Mouse (Mus musculus) urinary bladder, postnatal 36 days (tissue): ENCODE results near the gene Gnb3.
"Not testable (repeated sequence)": the region's sequence is repeated elsewhere in the genome, so short reads cannot be mapped to it uniquely, and the experiment has no call there.

Experiments
- DNase-seq, 2 experiments: peaks; one replicate each; pipeline ENCODE4 v3.0.0; 2022; ENCODE audit warnings: low spot score in 2 of 2, mixed read lengths in 1 of 2

The Gnb3 gene

DNA sequence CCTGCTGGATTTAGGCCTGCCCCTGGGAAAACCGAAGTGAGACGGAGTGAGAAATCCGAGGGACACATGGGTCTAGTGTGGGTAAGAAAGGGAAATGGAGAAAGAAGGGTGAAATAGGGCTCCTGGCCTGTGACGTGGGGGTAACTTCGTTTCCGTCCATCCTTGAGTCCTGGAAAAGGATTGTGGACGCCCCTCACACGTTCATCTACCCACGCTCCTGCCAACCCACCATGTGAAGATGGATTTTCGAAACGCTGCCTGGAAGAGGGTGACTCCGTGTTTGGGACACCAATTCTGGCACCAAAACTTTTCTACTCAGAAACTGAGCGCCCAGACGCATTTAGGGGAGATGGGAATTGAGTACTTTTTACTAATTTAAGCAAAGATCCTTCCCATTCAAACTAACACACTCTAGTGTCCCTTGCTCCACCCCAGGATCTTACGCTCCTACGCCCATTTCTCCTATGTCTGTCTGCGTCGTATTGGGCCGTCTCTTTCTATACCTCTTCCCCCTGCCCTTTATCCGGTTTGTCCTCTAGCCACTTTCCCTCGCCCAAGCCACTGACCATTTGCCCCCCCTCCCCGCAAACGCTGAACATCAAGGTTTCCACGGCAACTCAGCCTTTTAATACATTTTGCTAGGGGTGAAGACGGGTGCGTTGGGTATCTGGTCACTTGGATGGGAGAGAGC, 17.9 kb upstream of the Gnb3 start:
- DNase-seq: no peak

DNA sequence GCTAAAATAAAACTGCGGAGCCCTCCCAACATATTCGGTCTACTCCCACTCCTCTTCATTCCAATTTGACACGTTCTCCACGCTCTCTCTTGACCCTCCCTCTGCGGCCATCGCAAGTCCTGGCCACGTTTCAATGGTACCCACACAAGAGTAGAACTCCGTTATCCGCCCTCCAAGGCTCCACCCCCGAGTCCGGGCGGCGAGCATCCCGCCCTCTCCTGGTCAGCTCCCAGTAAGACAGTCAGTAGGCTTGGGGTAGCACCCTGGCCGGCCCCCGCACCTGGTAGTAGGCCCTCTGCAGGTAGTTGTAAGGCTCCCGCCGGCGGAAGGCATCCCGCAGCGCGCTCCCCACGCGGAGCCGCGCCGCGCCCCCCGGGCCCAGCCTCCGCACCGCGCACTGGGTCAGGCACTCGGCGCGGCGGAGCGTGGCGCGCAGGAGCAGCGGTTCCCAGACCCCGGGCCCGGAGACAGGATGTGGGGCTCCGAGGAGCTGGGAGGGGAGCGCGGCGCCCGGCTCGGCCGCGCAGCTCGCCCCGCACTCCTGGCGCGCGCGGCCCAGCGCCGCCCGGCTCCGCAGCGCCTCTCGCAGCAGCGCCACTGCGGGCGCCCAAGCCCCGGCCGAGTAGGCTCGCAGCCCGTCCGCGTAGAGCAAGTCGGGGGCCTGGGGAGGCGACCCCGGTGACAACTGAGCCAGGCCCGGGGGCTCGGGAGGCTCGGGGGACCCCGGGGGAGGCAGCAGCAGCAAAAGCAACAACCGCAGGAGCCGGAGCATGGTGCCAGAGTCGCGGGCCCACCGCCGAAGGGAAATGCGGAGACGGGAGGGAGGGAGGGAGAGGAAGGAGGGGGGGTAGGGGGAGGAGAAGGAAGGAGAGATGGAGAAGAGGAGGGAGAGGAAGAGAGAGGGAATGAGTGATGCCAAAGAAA, 17.1 kb upstream of the Gnb3 start, which contains the start of gene P3h3:
P3h3 (minus strand) TSS at position 837 of the 924 bp plus-strand sequence.
- peak; percentile 74 to 83 for DNase-seq

DNA sequence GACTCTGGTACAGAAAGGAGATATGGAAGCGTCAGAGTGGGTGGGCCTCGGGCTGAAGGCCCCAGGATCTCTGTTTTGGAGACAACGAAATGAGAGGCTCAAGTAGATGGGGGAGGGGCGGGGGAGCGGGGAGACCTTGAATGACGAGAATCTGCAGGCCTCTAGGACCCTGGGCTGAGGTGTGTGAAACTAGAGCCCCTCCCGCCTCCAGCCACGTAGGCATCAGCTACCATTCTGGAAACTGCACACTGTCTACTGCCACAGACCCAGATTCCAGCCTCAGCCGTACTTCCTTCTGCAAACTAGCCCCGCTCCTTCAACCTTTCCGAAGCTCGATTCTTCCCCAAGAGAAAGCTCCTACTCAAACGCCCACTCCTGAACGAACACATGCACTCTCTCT, 16.2 kb upstream of the Gnb3 start:
- no peak for DNase-seq

DNA sequence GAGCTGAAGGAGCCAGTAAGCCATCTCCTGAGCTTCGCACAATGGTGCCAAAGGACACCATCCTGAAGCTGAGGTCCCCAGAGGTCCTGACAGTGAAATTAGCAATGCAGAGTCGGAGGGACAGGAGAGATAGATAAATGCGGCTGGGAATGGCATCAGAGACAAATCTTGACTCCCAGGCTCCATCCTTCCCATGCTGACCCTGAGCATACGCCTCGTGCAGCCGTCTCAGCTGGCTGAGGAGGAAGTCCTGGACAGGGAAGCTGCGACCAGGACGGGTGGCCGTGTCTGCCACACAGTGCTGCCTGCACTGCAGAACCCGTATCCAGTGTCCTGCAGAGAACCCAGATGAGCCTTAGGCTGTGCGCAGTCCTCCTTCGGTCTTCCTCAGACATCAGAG, 14.6 kb upstream of the Gnb3 start:
- DNase-seq: no peak

DNA sequence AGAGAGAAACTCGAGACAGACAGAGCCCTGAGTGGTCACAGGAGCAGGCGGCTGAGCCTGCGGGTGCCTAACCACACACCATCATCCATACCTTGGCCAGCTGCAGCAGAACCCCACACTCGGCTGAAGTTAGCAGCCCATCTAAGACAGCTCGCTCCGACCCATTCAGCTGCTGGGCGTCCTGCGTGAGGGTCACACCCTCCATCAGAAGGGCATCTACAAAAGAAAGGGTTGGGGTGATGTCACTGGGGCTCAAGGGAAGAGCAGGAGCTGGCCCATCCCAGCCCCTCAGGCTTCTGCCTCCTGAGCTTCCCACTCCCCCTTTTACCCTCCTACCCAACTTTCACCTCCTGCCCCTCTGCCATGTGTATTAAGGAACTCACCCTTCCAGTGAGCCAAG, 10.5 kb upstream of the Gnb3 start:
- DNase-seq: no peak

DNA sequence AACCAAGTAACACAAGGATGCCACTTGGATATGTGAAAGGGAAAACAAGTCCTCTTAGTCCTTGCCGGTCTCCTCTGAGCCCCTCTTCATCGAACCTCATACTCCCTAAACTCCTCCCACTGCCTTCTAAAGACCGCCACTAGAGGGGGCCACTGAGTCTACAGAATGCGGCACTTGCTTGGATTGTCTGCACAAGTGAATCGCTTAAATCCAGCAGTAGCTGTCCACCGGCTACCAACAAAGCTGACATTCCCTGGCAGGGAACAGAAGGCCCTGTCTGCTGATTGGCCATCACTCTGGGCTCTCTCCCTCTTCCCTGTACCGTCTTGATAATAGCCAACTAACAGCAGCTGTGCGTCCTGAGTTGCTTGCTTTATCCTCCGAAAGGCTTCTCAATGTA, 7.2 kb upstream of the Gnb3 start:
- peak; percentile 85 to 86 for DNase-seq

DNA sequence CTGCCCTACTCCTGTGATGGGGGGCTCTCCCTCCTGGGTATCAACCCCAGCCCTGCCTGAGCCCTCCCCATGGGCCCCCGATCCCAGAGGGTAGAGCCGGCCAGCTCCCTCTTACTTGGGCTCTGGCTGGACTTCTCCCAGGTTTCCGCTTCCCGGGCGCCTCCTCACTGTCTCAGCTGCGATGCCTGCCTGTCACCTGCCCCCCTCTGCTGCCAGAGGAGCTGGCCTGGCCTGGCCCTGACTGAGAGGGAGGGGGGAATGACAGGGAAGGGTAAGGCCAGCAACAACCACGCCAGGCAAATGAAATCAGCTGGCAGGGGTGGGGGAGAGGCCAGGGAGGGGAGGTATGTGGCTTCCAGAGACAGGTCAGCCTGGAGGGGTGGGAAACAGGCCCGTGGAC, 270 bp downstream of the Gnb3 start:
- no peak for DNase-seq

DNA sequence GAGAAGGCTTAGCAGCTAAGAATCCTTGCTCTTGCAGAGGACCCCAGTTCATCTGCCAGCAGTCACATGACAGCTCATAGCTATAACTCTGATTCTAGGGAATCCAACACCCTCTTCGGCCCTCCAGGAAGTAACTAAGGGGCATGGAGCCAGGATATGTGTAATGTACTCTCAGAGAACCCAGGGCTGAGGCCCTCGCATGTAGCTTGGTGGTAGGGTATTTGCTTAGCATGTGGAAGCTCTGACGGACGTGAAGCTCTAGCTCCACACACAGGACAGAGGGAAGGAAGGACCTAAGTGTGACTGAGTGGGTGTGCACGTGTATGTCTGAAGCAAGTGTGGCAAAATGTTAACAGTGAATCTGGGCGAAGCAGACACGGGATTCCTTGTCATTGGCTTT, 3.7 kb downstream of the Gnb3 start:
- no peak for DNase-seq

DNA sequence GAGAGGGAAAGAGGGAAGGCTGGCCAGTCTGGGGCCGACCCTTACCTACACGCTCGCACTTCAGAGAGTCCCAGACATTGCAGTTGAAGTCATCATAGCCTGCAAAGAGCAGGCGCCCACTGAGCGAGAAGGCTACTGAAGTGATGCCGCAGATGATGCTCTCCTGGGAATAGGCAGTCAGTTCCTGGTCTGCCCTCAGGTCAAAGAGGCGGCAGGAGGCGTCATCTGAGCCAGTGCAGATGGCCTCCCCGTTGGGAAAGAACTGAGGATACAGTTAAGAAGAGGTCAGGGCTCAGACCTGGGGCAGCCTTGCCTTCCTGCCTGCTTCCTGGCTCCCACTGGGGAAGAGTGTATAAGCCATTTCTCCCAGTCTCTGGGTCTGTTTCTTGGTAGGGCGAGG, 4.5 kb downstream of the Gnb3 start:
- DNase-seq: no peak

DNA sequence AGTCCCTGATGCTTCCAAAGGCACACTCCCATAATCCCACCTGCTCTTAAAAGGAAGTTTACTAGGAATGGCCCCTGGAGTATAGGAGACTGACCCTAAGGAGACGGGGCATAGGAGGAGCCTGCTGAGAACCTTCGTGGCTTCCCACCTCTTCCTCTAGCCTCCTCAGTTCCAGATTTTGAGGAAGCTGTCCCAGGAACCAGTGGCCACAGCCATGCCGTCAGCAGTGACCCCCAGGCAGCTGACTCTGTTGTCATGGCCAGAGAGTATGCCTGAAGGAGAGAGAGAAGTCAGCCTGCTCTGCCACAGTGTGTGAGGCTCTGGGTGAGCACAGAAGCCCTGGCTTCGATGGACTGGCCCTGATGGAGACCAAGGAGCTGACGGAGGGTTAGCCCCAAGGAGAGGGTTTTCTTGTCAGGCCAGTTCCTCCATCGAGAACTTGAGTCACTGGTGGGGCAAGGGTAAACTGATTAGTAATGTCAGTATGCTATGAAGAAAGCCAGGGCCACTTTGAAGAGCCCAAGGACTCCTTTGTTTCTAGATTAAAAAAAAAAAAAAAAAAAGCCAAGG, 5.5 kb downstream of the Gnb3 start:
- peak; percentile 39 to 49 for DNase-seq

DNA sequence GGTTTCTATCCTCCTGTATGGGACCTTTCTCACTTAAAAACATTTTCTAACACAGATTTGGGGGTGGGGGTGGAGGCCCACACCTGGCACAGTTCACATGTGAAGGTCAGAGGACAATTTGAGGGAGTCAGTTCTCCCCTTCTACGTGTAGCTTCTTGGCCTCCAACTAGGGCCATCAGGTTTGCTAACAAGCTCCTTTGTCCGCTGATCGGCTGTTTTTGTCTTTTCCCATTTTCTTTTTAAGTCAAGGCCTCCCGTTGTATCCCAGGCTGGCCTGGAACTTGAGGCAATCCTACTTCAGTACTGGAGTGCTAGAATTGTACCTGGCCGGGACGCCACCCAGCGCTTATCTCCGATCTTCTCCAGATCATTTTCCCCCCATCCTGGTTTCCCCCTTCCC, 8.4 kb downstream of the Gnb3 start:
- no peak for DNase-seq

DNA sequence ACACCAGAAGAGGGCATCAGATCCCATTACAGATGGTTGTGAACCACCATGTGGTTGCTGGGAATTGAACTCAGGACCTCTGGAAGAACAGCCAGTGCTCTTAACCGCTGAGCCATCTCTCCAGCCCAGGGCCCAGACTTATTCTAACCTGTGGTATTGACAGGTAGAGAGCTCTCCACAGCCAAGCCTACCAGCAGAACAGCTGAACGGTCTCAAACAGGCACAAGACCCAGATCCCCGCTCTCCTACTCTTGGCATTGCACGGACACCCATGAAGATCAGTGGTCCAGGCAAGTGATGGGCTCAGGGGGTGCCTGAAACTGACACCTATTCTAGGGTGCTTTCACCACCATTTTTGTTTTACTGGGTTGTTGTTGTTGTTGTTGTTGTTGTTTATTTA, 8.9 kb downstream of the Gnb3 start:
- not testable (repeated sequence) for DNase-seq

DNA sequence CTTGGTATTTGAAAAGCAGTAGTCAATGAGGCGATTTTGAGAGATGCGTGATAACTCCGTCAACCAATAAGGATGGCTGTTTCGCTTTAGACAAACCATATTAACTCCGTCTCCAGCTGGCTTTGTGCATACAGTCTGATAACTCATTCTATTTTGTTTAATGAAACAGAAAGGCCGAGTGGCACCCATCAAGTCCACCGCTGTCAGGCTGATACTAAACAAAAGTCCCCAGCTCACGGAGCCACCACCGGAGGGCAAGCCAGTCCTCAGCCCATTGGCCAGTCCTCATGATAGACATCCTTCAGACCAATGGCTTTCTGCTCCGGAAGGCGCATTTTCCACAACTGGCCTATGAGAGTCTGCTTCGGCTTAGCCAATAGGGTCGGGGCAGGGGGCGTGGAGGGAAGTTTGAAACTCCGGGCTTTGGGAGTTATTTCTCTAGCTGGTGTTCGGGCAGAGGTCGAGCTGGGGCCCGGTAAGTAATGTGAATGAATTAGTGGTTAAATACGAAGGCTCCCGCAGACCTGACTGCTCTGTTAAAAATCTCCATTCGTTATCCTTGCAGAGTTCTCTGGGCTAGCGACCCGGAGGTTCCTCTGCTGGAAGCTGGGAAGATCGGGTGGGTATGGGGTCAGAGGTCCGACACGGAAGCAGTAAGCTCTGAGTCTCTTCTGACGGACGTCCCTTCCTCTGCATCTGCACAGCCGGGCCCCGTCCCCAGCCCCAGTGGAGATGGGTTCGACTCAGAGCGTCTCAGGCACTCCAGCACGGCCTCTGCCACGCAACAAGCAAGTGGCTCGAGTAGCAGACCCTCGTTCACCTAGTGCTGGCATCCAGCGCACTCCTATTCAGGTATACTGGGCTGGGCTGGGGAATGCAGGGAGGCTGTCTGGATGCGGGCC, 10.0 kb downstream of the Gnb3 start:
- peak; percentile 86 to 91 for DNase-seq

DNA sequence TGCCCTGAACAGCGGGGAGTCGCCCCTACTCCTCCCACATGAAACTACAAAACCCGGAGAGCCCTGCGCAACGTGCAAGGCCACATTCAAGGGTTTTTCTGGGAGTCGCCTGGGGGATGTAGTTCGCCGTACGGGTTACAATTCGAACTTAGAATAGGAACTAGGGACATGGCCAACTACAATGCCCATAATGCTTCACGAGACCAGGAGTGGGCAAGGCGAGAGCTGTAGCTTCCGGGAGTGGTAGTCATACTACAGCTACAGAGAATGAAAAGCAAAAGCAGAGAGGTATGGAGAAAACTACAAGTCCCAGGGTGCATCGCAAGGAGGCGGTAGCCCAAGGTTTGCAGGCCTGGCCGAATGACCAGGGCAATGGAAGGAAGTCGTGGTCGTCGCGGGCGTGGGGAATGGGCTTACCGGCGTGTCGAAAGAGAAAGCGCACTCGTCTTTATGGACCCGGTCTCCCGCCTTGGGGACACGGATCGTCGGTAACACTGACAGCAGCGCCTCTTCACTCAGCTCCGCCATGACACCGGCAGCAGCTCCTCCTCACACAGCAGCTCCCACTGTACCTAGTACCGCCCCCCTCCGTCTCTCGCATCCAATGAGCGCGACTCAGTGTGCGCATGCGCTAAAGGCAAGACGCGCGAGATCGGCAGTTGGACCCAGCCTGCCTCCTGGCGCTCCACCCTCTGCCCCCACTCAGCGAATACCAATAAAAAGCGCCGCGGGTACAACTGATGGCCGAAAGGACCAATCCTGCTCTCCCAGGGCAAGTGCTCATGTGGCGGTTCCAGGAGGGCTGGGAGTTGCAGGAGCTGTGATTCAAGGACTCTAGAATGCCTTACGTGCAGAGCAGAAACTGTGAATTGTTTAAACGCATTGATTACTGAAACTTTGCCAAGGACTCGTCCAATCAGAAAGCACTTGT, 10.9 kb downstream of the Gnb3 start, which contains the start of the genes Usp5 and Cdca3:
Usp5 (minus strand) TSS at position 617 of the 931 bp plus-strand sequence.
Cdca3 (plus strand) TSS at position 680 of the 931 bp plus-strand sequence.
- DNase-seq: peak; percentile 95 to 98

DNA sequence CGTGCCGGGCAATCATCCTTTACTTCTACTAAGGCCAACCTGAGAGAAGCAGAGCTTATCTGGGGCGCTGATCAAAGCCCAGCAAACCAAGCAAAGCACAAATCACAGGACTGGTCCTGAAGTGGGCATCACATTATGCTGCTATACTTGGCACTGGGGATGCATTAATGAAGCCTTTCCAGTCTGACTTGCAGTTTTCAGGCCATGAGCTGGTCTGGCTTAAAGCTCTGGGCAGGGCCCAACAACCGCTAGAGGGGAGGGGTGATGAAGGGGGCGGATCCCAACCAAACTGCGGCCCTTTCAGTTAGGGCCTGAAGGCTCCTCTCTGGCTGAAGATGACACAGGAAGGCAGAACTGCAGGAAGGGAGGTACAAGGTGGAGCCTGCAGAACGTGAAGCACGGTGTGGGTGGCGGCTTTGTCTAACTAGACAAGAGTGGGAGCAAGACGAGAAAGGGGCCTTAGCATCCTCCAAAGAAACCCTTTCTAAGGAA, 11.9 kb downstream of the Gnb3 start:
- peak; percentile 46 to 71 for DNase-seq

DNA sequence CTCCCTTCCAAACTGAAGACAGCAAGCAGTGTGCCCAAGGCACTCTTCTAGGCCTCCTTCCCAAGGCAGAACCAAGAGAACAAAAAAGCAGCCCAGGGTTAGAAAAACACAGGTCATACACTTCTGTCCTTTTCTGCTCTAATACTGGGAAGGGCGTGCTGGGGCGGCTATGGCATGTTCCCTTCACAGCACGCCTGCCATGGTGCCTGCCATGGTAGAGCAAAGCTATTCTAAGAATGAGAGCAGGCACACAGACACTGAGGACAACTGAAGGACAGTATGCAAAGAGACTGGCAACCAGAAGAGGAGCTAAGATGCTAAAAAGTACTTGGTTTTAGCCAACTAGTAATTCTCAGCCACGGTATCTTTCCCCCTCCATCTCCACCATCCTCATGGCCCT, 18.0 kb downstream of the Gnb3 start:
- no peak for DNase-seq

DNA sequence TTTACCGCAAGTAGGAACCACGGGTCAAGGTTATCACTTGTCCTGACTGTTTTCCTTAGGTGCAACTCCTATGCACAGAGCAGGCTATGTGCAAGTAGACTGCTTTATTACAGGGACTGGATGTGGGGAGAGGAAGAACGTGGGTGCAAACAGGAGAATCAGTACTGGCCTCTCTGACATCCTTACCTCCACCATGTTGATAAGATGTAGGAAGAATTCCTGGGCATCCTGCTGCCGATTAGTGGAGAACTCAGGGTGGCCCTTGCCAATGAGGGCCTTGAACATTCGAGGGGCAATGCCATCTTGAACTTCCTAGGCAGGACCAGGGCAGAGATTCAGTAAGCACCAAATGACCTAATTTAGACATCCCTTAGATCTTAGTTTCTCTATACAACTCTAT, 19.2 kb downstream of the Gnb3 start:
- DNase-seq: no peak

DNA sequence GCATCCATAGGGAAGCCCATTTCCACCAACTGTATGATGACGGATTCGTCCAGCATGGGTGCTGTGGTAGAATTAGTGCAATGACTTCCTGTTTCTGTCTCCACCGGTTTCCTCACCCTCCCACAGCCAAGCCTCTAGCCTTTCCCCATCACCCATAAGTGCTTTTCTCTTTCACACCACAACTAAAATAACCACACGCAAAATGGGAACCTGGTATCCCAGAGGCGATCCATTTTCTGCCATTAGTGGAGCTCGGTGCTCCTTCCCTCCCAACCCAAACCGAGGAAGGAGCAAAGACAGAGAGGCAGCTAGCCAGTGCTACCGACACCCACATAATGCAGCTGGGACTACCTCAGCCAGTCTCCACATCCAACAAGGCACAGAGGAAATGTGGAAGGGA, 22.1 kb downstream of the Gnb3 start:
- DNase-seq: no peak

DNA sequence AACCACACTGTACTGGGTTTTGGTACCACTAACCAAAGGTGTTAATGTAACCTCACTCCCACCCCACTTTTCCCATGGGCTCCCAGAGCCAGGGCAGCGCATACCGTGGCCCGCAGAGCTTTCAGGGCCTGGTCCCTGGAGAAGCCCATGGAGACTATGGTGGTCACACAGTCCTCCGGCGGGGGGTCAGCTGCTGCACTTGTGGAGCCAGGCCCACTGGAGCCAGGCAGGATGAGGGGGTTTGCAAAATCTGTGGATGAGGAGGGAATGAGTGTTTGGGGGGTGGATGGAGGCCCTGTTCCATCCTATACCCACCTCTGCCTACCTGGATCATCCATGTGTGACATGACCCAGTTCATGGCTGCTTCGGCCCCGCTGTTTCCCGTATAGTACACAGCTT, 22.5 kb downstream of the Gnb3 start:
- no peak for DNase-seq

DNA sequence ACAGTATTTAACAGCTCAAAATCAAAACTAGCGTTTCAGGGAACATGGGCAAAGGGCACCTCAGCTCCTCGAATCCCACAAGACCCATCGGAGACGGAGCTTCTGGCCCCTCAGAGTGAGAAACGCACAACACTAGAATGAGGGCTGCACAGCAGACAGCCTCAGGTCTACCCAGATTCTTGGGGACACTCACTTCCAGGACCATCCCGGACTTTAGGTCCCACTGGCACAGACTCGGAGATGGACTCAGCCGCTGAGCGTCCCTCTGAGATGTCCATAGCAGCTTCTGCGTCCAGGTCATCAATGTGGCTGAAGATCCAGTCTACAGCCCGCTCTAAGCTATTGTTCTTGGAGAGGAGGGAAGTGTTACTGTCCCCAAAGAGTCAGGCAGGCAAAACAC, 22.9 kb downstream of the Gnb3 start:
- no peak for DNase-seq
